Mouse (Mus musculus): ENCODE data around the gene Ndufa13. TPM values are rescaled to one million over a fixed set of nuclear protein-coding genes. Genes with fewer than 3 reads are reported as not detected.

Ndufa13 gene
- total RNA-seq, 2 experiments from 2014 or later: 51.8 to 114 TPM

GRCm38 (mm10) chr8:69881261-69881865, 21.0 kb downstream of the Ndufa13 start:
- no peak for ATAC-seq (replicated peaks; ENCODE audit: poor library complexity)

GRCm38 (mm10) chr8:69880841-69881240, 21.5 kb downstream of the Ndufa13 start:
- ATAC-seq (replicated peaks; ENCODE audit: poor library complexity): no peak

GRCm38 (mm10) chr8:69879678-69880077, 22.7 kb downstream of the Ndufa13 start:
- ATAC-seq (replicated peaks; ENCODE audit: poor library complexity): no peak

GRCm38 (mm10) chr8:69877992-69878391, 24.4 kb downstream of the Ndufa13 start:
- no peak for ATAC-seq (replicated peaks; ENCODE audit: poor library complexity)

GRCm38 (mm10) chr8:69877396-69877795, 25.0 kb downstream of the Ndufa13 start:
- ATAC-seq (replicated peaks; ENCODE audit: poor library complexity): no peak

GRCm38 (mm10) chr8:69876967-69877366, 25.4 kb downstream of the Ndufa13 start:
- no peak for ATAC-seq (replicated peaks; ENCODE audit: poor library complexity)

GRCm38 (mm10) chr8:69876097-69876496, 26.3 kb downstream of the Ndufa13 start:
- no peak for ATAC-seq (replicated peaks; ENCODE audit: poor library complexity)

GRCm38 (mm10) chr8:69874654-69875053, 27.7 kb downstream of the Ndufa13 start:
- no peak for ATAC-seq (replicated peaks; ENCODE audit: poor library complexity)

- peak; percentile 66 for ATAC-seq (replicated peaks; ENCODE audit: poor library complexity)
Observed at GRCm38 (mm10) chr8:69874155-69874554, 28.2 kb downstream of the Ndufa13 start.

- ATAC-seq (replicated peaks; ENCODE audit: poor library complexity): no peak
Observed at GRCm38 (mm10) chr8:69870907-69871306, 31.5 kb downstream of the Ndufa13 start.

- no peak for ATAC-seq (replicated peaks; ENCODE audit: poor library complexity)
Observed at GRCm38 (mm10) chr8:69870003-69870765, 32.2 kb downstream of the Ndufa13 start.

GRCm38 (mm10) chr8:69867696-69868326, 34.5 kb downstream of the Ndufa13 start:
- no peak for ATAC-seq (replicated peaks; ENCODE audit: poor library complexity)

- ATAC-seq (replicated peaks; ENCODE audit: poor library complexity): no peak
Observed at GRCm38 (mm10) chr8:69864180-69864579, 38.2 kb downstream of the Ndufa13 start.

GRCm38 (mm10) chr8:69863387-69864020, 38.9 kb downstream of the Ndufa13 start:
- ATAC-seq (replicated peaks; ENCODE audit: poor library complexity): peak; percentile 43

GRCm38 (mm10) chr8:69861251-69861650, 41.1 kb downstream of the Ndufa13 start:
- peak; percentile 54; the same call in 1 of the 2 replicates for ATAC-seq (replicated peaks; ENCODE audit: poor library complexity)

GRCm38 (mm10) chr8:69860807-69861206, 41.6 kb downstream of the Ndufa13 start:
- ATAC-seq (replicated peaks; ENCODE audit: poor library complexity): peak; percentile 67

GRCm38 (mm10) chr8:69853869-69854268, 48.5 kb downstream of the Ndufa13 start:
- ATAC-seq (replicated peaks; ENCODE audit: poor library complexity): no peak

- peak; percentile 37; the same call in 1 of the 2 replicates for ATAC-seq (replicated peaks; ENCODE audit: poor library complexity)
Observed at GRCm38 (mm10) chr8:69850926-69851506, 51.3 kb downstream of the Ndufa13 start.

GRCm38 (mm10) chr8:69849899-69850298, 52.5 kb downstream of the Ndufa13 start:
- peak; percentile 93 for ATAC-seq (replicated peaks; ENCODE audit: poor library complexity)

GRCm38 (mm10) chr8:69848951-69849350, 53.4 kb downstream of the Ndufa13 start:
- no peak for ATAC-seq (replicated peaks; ENCODE audit: poor library complexity)

Data from megakaryocyte progenitor cell, adult 5-6 weeks (primary cell).